Mouse (Mus musculus): ENCODE measurements at regions not wholly inside any gene's neighbourhood (a gene's known extent, or its start where the extent isn't known, plus 50 kb on each side); places are given as distances from the start of the nearest gene placed in this dataset.
A peak's percentile ranks its signal among the peaks of the same experiment; 100 is the strongest.

DNA sequence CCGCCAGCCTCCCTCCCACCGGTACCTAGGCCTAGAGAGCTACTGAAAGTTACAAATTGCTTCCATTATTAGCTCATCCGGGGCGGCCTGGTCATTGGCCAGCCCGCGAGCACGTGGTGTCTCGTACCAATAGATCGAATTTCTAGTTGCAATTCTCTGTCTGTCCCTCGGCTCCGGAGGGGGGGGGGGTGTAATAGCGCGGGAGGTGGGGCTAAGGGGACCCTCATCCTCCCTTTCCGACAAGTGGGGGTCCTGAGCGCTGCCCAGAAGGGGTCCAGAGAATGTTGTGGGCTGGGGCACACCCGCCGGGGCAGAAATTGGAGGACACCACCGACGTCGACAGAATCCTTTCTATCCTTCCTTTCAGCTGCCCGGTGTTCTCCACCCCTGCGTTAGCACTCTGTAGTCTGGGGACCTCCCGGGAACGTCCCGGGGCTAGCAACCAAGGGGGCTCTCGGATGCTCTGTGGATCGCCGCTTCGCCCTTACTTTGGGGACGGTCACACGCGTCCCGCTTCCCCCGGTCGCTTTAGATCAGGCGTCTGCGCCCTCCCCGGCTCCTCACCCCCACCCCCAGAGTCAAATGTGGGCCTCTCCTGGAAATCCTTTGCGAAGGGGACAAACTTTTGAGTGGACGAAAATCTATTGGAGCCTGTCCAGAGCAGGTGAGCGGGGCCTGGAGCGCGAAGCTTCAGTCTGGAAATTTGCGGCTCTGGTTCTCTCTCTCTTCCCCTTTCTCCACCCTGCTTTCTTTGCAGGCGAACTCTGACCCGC, 64.6 kb downstream of the Smug1 start:
- peak; percentile 30 for DNase-seq

- no peak for DNase-seq
Measured at GRCm38 (mm10) chr15:103100121-103100520, 66.8 kb downstream of the Smug1 start.

GRCm38 (mm10) chr15:103094457-103094856, 72.4 kb downstream of the Smug1 start:
- no peak for DNase-seq

DNA sequence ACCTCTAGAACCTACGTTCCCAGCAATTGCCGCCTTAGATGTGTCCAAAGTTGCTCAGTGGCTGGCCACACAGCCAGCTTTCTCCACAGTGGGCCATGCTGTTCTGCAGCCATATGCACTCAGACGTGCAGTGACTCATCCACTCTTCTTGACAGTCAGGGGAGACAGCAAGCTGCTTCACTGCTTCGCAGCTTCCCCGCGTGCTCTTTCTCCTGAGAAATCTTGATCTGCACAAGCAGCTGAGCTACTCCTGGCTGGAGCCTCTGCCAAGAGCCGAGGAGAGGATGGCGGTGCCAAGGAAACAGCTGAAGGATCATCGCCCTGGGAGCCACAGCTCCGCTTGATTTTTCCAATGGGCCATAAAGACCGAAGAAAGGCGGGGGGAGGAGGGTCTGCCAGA, 73.2 kb downstream of the Smug1 start:
- no peak for DNase-seq

- no peak for DNase-seq
Measured at GRCm38 (mm10) chr15:103092496-103092895, 73.8 kb downstream of the Hoxc4 start.

DNA sequence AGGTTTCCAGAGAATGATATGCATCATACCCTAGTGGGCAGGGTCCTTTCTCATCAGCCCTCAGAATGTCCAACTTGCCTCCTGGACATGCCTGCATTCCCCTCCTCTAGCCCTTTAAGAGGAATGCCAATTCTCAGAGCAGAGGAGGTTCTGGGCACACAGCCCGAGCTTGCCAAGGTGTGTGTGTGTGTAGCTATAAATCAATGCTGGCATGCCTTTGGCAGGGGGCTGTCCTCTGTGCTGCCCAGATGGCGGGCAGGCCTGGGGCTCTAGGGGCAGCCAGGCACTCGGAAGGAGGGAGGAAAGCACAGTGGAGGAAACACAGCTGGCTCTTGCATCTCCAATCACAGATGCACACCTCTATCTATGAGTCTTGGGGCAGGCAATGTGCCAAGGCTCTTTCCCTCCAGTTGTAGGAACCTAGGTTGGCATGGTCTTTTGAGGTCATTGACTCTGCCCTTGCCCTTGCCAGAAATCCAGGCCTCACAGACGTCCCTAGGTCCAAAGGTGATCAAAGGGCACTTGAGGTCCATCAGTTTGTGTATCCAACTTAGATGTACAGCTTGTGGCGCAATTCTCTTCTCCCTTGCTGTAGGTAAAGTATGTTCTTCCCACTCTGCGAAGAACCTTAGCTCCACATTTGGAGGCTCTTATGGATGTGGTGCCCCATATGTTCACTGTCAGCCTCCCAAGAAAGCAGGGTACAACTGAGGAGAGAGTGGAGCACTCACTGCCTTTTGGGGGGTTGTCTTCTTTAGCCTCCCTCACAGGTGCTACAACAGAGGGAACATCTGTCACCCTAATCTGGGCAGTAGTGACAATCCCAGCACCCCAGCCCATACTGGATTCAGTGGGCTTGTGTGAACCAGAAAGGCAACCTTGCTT, 71.8 kb downstream of the Hoxc4 start:
- DNase-seq: no peak

- no peak for DNase-seq
Measured at GRCm38 (mm10) chr15:103089852-103090251, 71.1 kb downstream of the Hoxc4 start.

DNA sequence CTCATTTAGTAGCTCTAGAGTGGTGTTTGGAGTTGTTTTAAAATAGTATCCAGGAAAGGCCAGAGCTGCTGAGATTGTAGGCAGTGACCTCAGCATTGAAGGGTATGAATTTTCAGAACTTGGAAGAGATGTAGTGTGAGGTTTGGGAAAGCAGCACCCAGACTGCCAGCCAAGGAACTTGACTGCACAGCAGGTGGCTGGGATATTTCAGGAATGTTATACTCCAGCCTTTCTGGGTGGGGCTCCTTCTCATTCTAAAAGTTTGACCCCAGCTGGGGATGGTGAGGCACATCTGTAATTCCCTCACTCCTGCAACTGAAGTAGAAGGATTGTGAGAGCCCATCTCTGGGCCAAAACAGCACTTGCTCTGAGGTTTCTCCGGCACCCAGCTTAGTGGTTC, 70.7 kb downstream of the Hoxc4 start:
- no peak for DNase-seq

DNA sequence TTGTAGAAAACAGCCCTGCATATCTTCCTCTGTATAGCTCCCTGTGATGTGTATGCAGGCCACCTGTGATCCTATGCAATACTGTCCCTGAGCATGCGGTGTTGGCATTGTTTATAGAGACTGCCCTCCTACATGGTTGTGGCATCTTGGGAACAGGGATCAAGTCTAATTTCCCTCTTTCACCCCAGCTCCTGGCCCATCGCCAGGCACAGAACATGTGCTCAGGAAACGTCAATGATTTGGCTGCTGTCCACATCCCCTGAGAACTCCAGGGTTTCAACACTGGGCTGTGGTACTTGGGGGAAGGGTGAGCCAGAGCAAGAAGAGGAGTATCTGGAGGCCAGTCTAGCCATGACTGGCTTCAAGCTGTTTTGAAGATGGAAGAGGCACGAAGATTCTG, 68.5 kb downstream of the Hoxc4 start:
- DNase-seq: peak; percentile 42

DNA sequence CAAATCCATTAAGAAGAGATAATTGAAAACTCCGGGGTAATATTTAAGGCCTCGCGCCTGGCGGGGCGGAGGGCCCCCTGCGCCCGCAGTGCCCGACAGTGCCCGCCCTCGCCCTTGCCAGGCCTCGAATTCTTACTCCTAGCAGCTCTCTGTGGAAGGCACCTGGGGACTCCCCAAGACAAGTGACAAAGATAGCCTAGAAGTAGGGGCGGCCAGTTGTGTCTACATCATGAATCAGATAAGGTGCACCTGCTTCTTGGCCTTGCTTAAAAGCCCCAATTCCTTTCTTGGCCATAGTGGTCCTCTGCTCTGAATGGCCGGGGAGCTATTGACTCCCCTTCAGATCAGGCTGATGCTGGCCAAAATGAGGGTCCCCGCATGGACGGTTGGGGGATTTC, 67.9 kb downstream of the Hoxc4 start:
- DNase-seq: no peak

Data from liver (tissue).